In genomic region chr9:116077419-116077818, GRCm38 (mm10) we compare ENCODE assay signal across 21 mouse cellular contexts.
DNase-seq lines count a peak whose midpoint lies in the region; TF ChIP-seq lines count a peak whose summit lies in the region.
"Had no signal": no experiment of that assay in that cellular context is flagged by ENCODE, and none has a peak within 500 bp of the region (broad histone marks: within the 10 kb centered on the region; RNA-seq: fewer than 3 reads in every experiment).

No protein-coding gene starts in this region.

- peaks cover 4% of the 10 kb centered on the region; the same call in 1 of the 2 replicates for H3K4me1 ChIP-seq in bone marrow, adult 2 months (ENCODE audit: control insufficient read depth, insufficient read depth, low read length)
- H3K4me1 ChIP-seq: forebrain, embryonic 13.5 days; hindbrain, embryonic 12.5 days; kidney, embryonic 15.5 days; limb, embryonic 15.5 days; liver, embryonic 15.5 days; midbrain, embryonic 10.5 days had no signal

- DNase-seq in A20 (ENCODE audit: low read depth, low spot score) = peak; percentile 72
- DNase-seq in monocyte, adult 2 months (ENCODE audit: low read depth in 1 of 2, low spot score in 2 of 2) = peak; percentile 27 to 61
- peak; percentile 44 to 46 for DNase-seq in thymus, postnatal 36 days
- DNase-seq in adrenal gland, postnatal 25 days = no peak
- no peak for DNase-seq in frontal cortex, postnatal 25 days (ENCODE audit: low spot score in 2 of 2)
- no peak for DNase-seq in urinary bladder, adult 2 months (ENCODE audit: low spot score)
- DNase-seq: adrenal gland, postnatal 36 days; cerebellum, adult 11 months; cerebellum, adult 9-11 months; heart, postnatal 10 days; kidney, postnatal 36 days; left cerebral cortex, postnatal 4 days; lung, postnatal 4 days had no signal

- peak overlapping the region; percentile 30; the same call in 1 of the 2 replicates for H3K27ac ChIP-seq in bone marrow, adult 2 months (ENCODE audit: control insufficient read depth, insufficient read depth, low read depth, low read length, poor library complexity)
- H3K27ac ChIP-seq: forebrain, embryonic 13.5 days; hindbrain, embryonic 12.5 days; kidney, embryonic 15.5 days; left cerebral cortex, adult 2 months; limb, embryonic 15.5 days; liver, embryonic 15.5 days; midbrain, embryonic 10.5 days had no signal

- TF ChIP-seq CTCF in bone marrow, adult 2 months (IDR thresholded peaks at IDR 0.05; ENCODE audit: control insufficient read depth, insufficient read depth, low read length) = no peak

- WGBS in bone marrow, adult 2 months = 4% methylated on average over 2 of the region's 2 CpGs

- TF ChIP-seq POLR2A in bone marrow, adult 2 months (IDR thresholded peaks at IDR 0.05; ENCODE audit: borderline replicate concordance, control insufficient read depth, low read depth, low read length) = no peak

- no peak overlapping the region for H3K4me3 ChIP-seq in bone marrow, adult 2 months (replicated peaks; ENCODE audit: control insufficient read depth, low read depth, low read length)
- H3K4me3 ChIP-seq: forebrain, embryonic 13.5 days; hindbrain, embryonic 12.5 days; kidney, embryonic 15.5 days; left cerebral cortex, adult 2 months; limb, embryonic 15.5 days; liver, embryonic 15.5 days; midbrain, embryonic 10.5 days had no signal

Comparison
In these comparisons a context has a peak if more than half of its experiments do, and no peak if none do; other contexts are left out.
1. DNase-seq: peak in A20 (single experiment), monocyte, adult 2 months (2 of 2) and thymus, postnatal 36 days (2 of 2); none in adrenal gland, postnatal 25 days (single experiment), frontal cortex, postnatal 25 days (0 of 2) and urinary bladder, adult 2 months (single experiment).